Mouse (Mus musculus) liver, embryonic 14.5 days (tissue): ENCODE measurements around the gene Smim13.

Source experiments
- CTCF ChIP-seq: IDR thresholded peaks from 2 replicates; pipeline ENCODE4 v1.5.1; 2016; ENCODE audit warnings: antibody characterized with exemption, low read depth, control low read depth
- EP300 ChIP-seq: IDR thresholded peaks from 2 replicates; pipeline ENCODE4 v1.6.1; 2016; ENCODE audit warnings: antibody characterized with exemption, low read depth

GRCm38 (mm10) chr13:41283256-41283655 lies 33.6 kb downstream of the Smim13 start:
- no peak for TF ChIP-seq EP300
- TF ChIP-seq CTCF: peak; percentile 70
